Mouse (Mus musculus): Measurements from ENCODE around the gene Ogdh. TPM values are rescaled to one million over a fixed set of nuclear protein-coding genes. Genes with fewer than 3 reads are reported as not detected.
A peak's percentile ranks its signal among the peaks of the same experiment; 100 is the strongest.
"Not testable (repeated sequence)": the region's sequence is repeated elsewhere in the genome, so short reads cannot be mapped to it uniquely, and the experiment has no call there.

Ogdh gene
- polyA plus RNA-seq, 1 experiment from 2014 or later, result 83.9 TPM

DNA sequence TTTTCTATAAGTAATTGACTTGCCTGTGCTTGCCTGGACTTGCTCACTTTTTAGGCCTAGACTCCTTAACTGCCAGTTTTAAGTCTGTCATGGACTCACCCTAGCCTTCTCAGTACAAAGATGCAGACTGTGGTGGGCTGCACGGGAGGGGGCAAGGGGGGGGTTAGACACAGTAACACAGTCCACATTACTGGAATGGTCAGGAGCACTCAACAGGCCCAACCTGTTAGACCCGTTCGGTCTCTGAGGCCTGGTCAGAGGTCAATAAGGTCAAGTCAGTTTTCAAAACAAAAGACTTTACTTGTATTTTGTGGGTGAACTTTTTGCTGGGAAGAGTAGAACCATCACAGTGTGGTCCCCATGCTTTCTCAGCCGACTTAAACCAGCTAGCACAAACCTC is 75.7 kb downstream of the Ogdh start:
- no peaks in the 10 kb centered on the region for H3K27me3 ChIP-seq
- H3K9me3 ChIP-seq (replicated peaks), result no peaks in the 10 kb centered on the region
- ATAC-seq (ENCODE audit: low read depth) (no peak), DNase-seq (no peak)
- no peak overlapping the region for H3K27ac ChIP-seq
- no peaks in the 10 kb centered on the region for H3K36me3 ChIP-seq
- peaks cover 15% of the 10 kb centered on the region for H3K4me1 ChIP-seq (replicated peaks)
- H3K4me3 ChIP-seq (replicated peaks), result no peak overlapping the region
- H3K9ac ChIP-seq, result no peak overlapping the region
- H3K4me2 ChIP-seq, result no peak overlapping the region
- 69% methylated on average over 4 of the region's 4 CpGs for WGBS (ENCODE audit: insufficient replicate concordance)

- WGBS (ENCODE audit: insufficient replicate concordance), result 71% methylated on average over 5 of the region's 5 CpGs
- not testable (repeated sequence) for H3K9ac ChIP-seq; ATAC-seq (ENCODE audit: low read depth); H3K4me3 ChIP-seq (replicated peaks); DNase-seq; H3K36me3 ChIP-seq; H3K27ac ChIP-seq; H3K4me2 ChIP-seq; H3K27me3 ChIP-seq; H3K9me3 ChIP-seq (replicated peaks)
- peaks cover 15% of the 10 kb centered on the region for H3K4me1 ChIP-seq (replicated peaks)
Measured at GRCm38 (mm10) chr11:6367986-6368385, 76.6 kb downstream of the Ogdh start.

- no peak for ATAC-seq (ENCODE audit: low read depth)
- Histone ChIP-seq H3K9me3 (replicated peaks) (no peaks in the 10 kb centered on the region), H3K4me3 (replicated peaks) (no peak overlapping the region), H3K36me3 (no peaks in the 10 kb centered on the region), H3K4me1 (replicated peaks) (peaks cover 4% of the 10 kb centered on the region; the same call in 1 of the 2 replicates), H3K4me2 (no peak overlapping the region), H3K9ac (no peak overlapping the region), H3K27me3 (no peaks in the 10 kb centered on the region), H3K27ac (no peak overlapping the region)
- 71% methylated on average over 11 of the region's 11 CpGs for WGBS (ENCODE audit: insufficient replicate concordance)
- DNase-seq, result no peak
Measured at GRCm38 (mm10) chr11:6371376-6372155, 80.1 kb downstream of the Ogdh start.

GRCm38 (mm10) chr11:6372784-6373183 is 81.4 kb downstream of the Ogdh start:
- WGBS (ENCODE audit: insufficient replicate concordance), result 77% methylated on average over 9 of the region's 9 CpGs
- H3K9me3 ChIP-seq (replicated peaks), result no peaks in the 10 kb centered on the region
- no peak overlapping the region for H3K9ac ChIP-seq
- peaks cover 4% of the 10 kb centered on the region; the same call in 1 of the 2 replicates for H3K4me1 ChIP-seq (replicated peaks)
- no peak overlapping the region for H3K4me3 ChIP-seq (replicated peaks)
- no peak overlapping the region for H3K4me2 ChIP-seq
- no peak for ATAC-seq (ENCODE audit: low read depth)
- H3K27ac ChIP-seq, result no peak overlapping the region
- DNase-seq, result no peak
- no peaks in the 10 kb centered on the region for H3K27me3 ChIP-seq
- H3K36me3 ChIP-seq, result no peaks in the 10 kb centered on the region

DNA sequence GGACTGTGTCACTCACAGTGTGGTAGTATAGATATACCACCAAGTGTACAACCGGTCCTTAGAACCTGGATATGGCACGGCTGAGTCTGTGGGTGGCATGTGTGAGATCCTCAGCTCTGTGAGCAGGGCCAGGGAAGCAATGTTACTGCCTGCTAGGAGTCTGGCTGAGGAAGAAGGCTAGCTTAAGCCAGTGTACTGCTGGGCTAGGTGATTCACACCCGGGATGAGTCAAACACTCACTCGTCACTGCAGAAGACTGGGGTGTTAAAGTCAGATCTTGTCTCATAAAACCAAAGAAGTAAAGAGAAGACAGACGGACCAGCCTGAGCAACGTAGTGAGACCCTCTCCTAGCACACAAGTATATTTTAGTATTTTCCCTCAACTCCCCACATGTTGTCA is 89.5 kb downstream of the Ogdh start:
- WGBS (ENCODE audit: insufficient replicate concordance), result 76% methylated on average over 6 of the region's 6 CpGs
- Histone ChIP-seq H3K4me2 (no peak overlapping the region), H3K27ac (no peak overlapping the region), H3K9me3 (replicated peaks) (no peaks in the 10 kb centered on the region), H3K4me1 (replicated peaks) (no peaks in the 10 kb centered on the region), H3K36me3 (no peaks in the 10 kb centered on the region), H3K27me3 (no peaks in the 10 kb centered on the region), H3K9ac (no peak overlapping the region), H3K4me3 (replicated peaks) (no peak overlapping the region)
- ATAC-seq (ENCODE audit: low read depth) (no peak), DNase-seq (no peak)

- WGBS (ENCODE audit: insufficient replicate concordance), result 75% methylated on average over 6 of the region's 6 CpGs
Measured at GRCm38 (mm10) chr11:6388126-6388725, 96.8 kb downstream of the Ogdh start.

DNA sequence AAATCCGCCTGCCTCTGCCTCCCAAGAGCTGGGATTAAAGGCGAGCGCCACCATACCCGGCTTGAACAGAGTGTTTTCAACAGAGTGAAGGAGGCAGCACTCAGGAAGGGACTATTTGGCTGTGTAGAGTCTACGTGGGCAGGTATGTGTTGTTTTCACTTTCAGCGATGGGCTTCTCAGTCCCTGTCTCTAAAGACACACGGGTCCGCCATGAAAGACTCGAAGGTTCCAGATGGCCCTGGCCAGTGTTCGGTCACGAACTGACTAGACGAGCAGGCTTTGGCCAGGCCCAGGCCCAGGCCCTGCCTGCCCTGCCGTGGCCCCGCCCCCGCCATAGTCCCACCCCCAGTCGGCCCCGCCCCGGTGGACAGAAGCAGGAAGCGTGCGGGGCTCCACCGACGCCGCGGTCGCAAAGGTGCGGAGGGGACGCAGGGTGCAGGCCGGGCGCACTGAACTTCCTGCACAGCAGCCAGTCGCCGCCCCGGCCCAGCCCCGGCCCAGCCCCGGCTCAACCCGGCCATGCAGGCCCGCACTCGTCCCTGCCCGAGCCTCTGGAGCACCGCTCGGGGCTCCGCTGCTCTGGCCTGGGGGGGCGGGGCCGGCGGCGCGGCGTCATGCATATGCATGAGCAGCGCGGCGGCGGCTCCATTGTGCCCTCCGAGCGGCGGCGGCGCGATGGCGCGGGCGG is 97.4 kb downstream of the Ogdh start, which contains the start of gene Zmiz2:
Gene Zmiz2, plus strand, starts transcription at position 349 of the 688 bp plus-strand sequence.
- peak within 1 kb of the TSS; percentile 91 for H3K4me2 ChIP-seq
- peaks cover 12% of the 10 kb centered on the region for H3K36me3 ChIP-seq
- peaks cover 37% of the 10 kb centered on the region for H3K4me1 ChIP-seq (replicated peaks)
- DNase-seq (peak; percentile 89), ATAC-seq (ENCODE audit: low read depth) (peak; percentile 98)
- H3K4me3 ChIP-seq (replicated peaks), result peak within 1 kb of the TSS; percentile 92
- H3K9me3 ChIP-seq (replicated peaks), result no peaks in the 10 kb centered on the region
- H3K27me3 ChIP-seq, result no peaks in the 10 kb centered on the region
- WGBS (ENCODE audit: insufficient replicate concordance), result 5% methylated on average over 50 of the region's 60 CpGs
- H3K9ac ChIP-seq, result peak within 1 kb of the TSS; percentile 94
- H3K27ac ChIP-seq, result peak within 1 kb of the TSS; percentile 87

More at GRCm38 (mm10) chr11:6388126-6388725, 96.8 kb downstream of the Ogdh start:
- Histone ChIP-seq H3K9ac (peak overlapping the region; percentile 94; the same call in 1 of the 2 replicates), H3K36me3 (peaks cover 12% of the 10 kb centered on the region), H3K27me3 (no peaks in the 10 kb centered on the region), H3K27ac (peak overlapping the region; percentile 87), H3K4me3 (replicated peaks) (peak overlapping the region; percentile 92), H3K4me2 (peak overlapping the region; percentile 91), H3K9me3 (replicated peaks) (no peaks in the 10 kb centered on the region), H3K4me1 (replicated peaks) (peaks cover 37% of the 10 kb centered on the region)
- DNase-seq (no peak), ATAC-seq (ENCODE audit: low read depth) (no peak)

- Histone ChIP-seq H3K4me2 (peak overlapping the region; percentile 91), H3K9me3 (replicated peaks) (no peaks in the 10 kb centered on the region), H3K4me1 (replicated peaks) (peaks cover 37% of the 10 kb centered on the region), H3K4me3 (replicated peaks) (peak overlapping the region; percentile 92), H3K27me3 (no peaks in the 10 kb centered on the region), H3K9ac (peak overlapping the region; percentile 94), H3K36me3 (peaks cover 15% of the 10 kb centered on the region), H3K27ac (peak overlapping the region; percentile 66)
- ATAC-seq (ENCODE audit: low read depth) (peak; percentile 7; the same call in 1 of the 2 replicates), DNase-seq (no peak)
- WGBS (ENCODE audit: insufficient replicate concordance), result under 1% methylated on average over 18 of the region's 43 CpGs
Measured at GRCm38 (mm10) chr11:6389483-6389921, 98.1 kb downstream of the Ogdh start.

GRCm38 (mm10) chr11:6390376-6391053 is 99.1 kb downstream of the Ogdh start:
- H3K4me3 ChIP-seq (replicated peaks), result peak overlapping the region; percentile 92
- no peaks in the 10 kb centered on the region for H3K27me3 ChIP-seq
- ATAC-seq (ENCODE audit: low read depth) (no peak), DNase-seq (no peak)
- WGBS (ENCODE audit: insufficient replicate concordance), result 78% methylated on average over 8 of the region's 8 CpGs
- H3K4me2 ChIP-seq, result peak overlapping the region; percentile 91
- peaks cover 37% of the 10 kb centered on the region for H3K4me1 ChIP-seq (replicated peaks)
- peak overlapping the region; percentile 94 for H3K9ac ChIP-seq
- H3K36me3 ChIP-seq, result peaks cover 25% of the 10 kb centered on the region
- H3K9me3 ChIP-seq (replicated peaks), result no peaks in the 10 kb centered on the region
- peak overlapping the region; percentile 7; the same call in 1 of the 2 replicates for H3K27ac ChIP-seq

DNA sequence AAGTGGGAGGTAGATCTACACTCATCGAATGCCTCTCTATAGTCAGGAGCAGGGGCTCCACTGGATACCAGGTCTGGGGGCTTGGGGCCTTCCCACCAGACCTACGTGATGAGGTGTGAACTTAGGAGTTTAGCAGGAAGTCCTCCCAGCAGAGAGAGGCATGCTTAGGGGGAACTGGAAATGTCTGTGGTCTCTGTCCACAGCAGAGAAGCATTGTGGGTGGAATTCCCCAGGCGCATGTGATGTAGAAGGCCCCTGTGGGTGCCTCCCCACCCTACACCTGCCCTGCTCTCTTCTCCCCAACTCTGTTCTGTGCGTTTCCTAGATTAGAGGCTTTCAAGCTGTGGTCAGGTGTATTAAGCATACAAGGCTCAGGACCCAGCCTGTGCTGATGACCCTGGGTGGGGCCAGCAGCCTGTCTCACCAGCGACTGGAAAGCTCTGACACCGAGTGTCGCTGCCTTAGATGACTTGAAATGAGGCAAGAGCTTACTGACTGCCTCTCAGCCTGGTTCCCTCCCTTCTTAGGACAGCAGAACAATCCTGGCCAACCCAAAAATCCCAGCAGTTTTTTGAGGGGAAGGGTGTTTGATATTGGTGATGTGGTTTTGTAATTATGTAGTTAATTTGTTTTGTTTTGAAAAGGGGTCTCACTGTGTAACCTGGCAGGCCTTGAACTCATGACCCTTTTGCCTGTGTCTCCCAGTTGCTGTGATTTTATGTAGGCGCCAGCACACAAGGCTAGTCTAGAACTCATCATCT is 100.3 kb downstream of the Ogdh start:
- H3K27me3 ChIP-seq, result no peaks in the 10 kb centered on the region
- H3K9me3 ChIP-seq (replicated peaks), result no peaks in the 10 kb centered on the region
- peak overlapping the region; percentile 39; the same call in 1 of the 2 replicates for H3K9ac ChIP-seq
- peaks cover 37% of the 10 kb centered on the region for H3K4me1 ChIP-seq (replicated peaks)
- ATAC-seq (ENCODE audit: low read depth) (no peak), DNase-seq (no peak)
- peaks cover 37% of the 10 kb centered on the region for H3K36me3 ChIP-seq
- no peak overlapping the region for H3K27ac ChIP-seq
- WGBS (ENCODE audit: insufficient replicate concordance), result 62% methylated on average over 8 of the region's 8 CpGs
- no peak overlapping the region for H3K4me3 ChIP-seq (replicated peaks)
- H3K4me2 ChIP-seq, result no peak overlapping the region
